Mouse (Mus musculus) stomach, postnatal 0 days (tissue): ENCODE data around the gene Slc25a35.

Experiments
- CTCF ChIP-seq: IDR thresholded peaks from 2 replicates; pipeline ENCODE4 v1.5.1; 2016; ENCODE audit warnings: antibody characterized with exemption, low read depth, mild to moderate bottlenecking, moderate library complexity
- EP300 ChIP-seq: optimal IDR thresholded peaks from 2 replicates; pipeline ENCODE3; 2016; ENCODE audit warnings: antibody characterized with exemption

DNA sequence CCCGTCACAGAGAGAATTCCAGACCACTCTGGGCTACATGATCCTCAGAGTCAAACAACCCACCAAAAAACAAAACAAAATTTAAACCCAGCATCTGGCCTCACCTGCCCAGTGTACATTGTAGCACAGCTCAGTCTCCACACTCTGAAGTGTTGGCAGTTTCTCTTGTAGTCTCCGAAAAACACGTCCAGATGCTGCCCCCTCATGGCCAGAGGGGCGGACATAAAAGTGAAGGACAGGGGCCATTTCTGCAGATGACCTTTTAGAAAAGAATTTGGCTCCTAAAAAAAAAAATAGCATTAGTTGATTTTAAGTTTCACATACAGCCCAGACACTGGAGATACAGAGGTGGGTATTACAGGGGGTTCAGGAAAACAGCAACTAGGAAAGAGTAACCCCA lies 35.7 kb downstream of the Slc25a35 start:
- peak; percentile 49 for TF ChIP-seq CTCF
- TF ChIP-seq EP300: no peak
